Mouse (Mus musculus) G1E (cell line): ENCODE data around the gene Fn1.

Experiments used
- CTCF ChIP-seq: IDR thresholded peaks from 2 replicates; pipeline ENCODE4 v1.5.1; 2012; ENCODE audit warnings: low read depth, low read length, inconsistent platforms, mixed read lengths
- GATA1 ChIP-seq: IDR thresholded peaks from 2 replicates; pipeline ENCODE4 v1.6.1; 2012; ENCODE audit warnings: borderline replicate concordance, low read length, inconsistent platforms, mixed read lengths
- GATA2 ChIP-seq: IDR thresholded peaks from 2 replicates; pipeline ENCODE4 v1.6.1; 2012; ENCODE audit warnings: low read depth, low read length, inconsistent platforms, borderline replicate concordance
- POLR2AphosphoS5 ChIP-seq: IDR thresholded peaks from 2 replicates; pipeline ENCODE4 v1.6.1; 2012; ENCODE audit warnings: low read depth, low read length, inconsistent platforms; ENCODE audit not compliant: insufficient replicate concordance
- TAL1 ChIP-seq: conservative IDR thresholded peaks from 2 replicates; pipeline ENCODE4 v1.6.1; 2012; ENCODE audit warnings: low read depth, low read length, inconsistent platforms, mixed read lengths

DNA sequence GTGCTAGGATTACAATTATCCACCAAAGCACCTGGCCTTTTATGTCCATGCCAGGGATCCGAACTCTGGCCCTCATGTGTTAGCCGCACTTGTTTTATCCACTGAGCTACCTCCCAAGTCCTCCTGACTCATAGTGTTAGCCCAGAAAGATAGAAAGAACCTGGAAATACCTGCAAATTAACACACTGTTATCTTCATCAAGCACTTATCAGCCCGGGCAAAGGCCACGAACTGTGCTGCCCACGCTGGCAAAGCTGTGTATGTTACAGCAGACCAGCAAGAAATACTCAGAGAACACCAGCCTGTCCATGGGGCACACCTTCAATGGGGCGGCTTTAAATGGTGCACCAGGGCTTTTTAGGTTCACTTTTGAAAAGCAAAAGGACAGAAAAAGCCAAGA is 29.4 kb downstream of the Fn1 start:
- TF ChIP-seq CTCF: no peak
- no peak for TF ChIP-seq GATA1
- no peak for TF ChIP-seq TAL1
- TF ChIP-seq GATA2: no peak
- TF ChIP-seq POLR2AphosphoS5: no peak
